Comparison of ENCODE assay signal across 7 mouse cellular contexts in the genomic region with DNA sequence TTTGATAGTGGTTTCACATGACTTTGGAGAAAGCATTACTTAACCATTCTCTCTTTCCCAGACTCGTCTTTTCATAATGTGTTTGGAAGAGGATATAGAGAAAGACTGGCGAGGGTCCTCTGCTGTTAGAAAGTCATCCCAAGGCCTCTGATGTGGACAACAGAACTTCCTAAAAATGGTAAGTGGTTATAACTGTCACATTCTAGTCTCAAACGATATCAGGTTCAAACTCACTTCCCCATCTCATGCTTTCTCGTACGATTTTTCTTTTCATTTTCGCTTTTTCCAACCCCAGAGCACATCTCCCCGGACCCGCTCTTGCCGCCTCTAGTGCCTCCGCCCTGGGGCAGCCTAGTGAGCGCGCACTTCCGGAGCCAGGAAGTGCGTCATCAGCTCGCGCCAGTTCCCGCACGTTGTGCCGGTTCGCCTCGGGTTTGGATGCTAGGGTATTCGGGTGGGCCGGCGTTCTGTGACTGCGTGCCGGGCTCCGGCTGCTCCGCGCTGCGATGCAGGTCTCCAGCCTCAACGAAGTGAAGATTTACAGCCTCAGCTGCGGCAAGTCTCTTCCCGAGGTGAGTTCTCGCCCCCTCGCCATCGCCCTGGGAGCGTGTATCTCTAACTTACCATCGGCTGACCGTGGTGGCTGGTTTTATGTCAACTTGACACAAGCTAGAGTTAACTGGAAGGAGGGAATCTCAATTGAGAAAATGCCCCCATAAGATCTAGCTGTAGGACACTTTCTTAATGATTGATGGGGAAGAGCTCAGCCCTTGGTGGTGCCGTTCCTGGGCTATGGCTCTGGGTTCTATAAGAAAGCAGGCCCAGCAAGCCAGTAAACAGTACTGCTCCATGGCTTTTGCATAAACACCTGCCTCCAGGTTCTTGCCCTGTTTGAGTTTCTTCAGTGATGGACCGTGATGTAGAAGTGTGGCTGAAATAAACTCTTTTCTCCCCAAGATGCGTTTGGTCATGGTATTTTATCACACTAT. TPM values are rescaled to one million over a fixed set of nuclear protein-coding genes. Genes with fewer than 3 reads are reported as not detected.
A peak's percentile ranks its signal among the peaks of the same experiment; 100 is the strongest.
DNase-seq lines count a peak whose midpoint lies in the region; ATAC-seq and TF ChIP-seq lines count a peak whose summit lies in the region.

Nol10 (plus strand) TSS at position 411 of the 989 bp plus-strand sequence.

- TF ChIP-seq CTCF in heart, adult 2 months (IDR thresholded peaks at IDR 0.05), result no peak

- H3K9me3 ChIP-seq in embryonic facial prominence, embryonic 12.5 days, result no peaks in the 10 kb centered on the region
- no peaks in the 10 kb centered on the region for H3K9me3 ChIP-seq in limb, embryonic 13.5 days
- H3K9me3 ChIP-seq in midbrain, embryonic 16.5 days (replicated peaks; ENCODE audit: control insufficient read depth, low read length, poor library complexity, severe bottlenecking), result no peaks in the 10 kb centered on the region

- under 1% methylated on average over 42 of the region's 42 CpGs for WGBS in embryonic facial prominence, embryonic 12.5 days
- 1% methylated on average over 42 of the region's 42 CpGs for WGBS in heart, adult 2 months
- under 1% methylated on average over 42 of the region's 42 CpGs for WGBS in limb, embryonic 13.5 days
- WGBS in midbrain, embryonic 16.5 days, result under 1% methylated on average over 42 of the region's 42 CpGs

- ATAC-seq in embryonic facial prominence, embryonic 12.5 days (ENCODE audit: insufficient number of reproducible peaks, insufficient read depth, low FRiP score, low TSS enrichment), result peak; percentile 93
- peak; percentile 96 for ATAC-seq in limb, embryonic 13.5 days (ENCODE audit: low FRiP score, low read depth)
- peak; percentile 97 for ATAC-seq in midbrain, embryonic 16.5 days

- intact Hi-C loops in heart, adult 2 months (cut with DNase I), result loop anchor here (5.0 kb wide), 1 partner anchor 81 kb away; the partner anchor contains the start of gene Pdia6

- H3K79me2 ChIP-seq in heart, adult 2 months (replicated peaks; ENCODE audit: control insufficient read depth, insufficient read depth, low read length), result no peaks in the 10 kb centered on the region; the same call in 1 of the 2 replicates

- peaks cover 8% of the 10 kb centered on the region for H3K4me1 ChIP-seq in embryonic facial prominence, embryonic 12.5 days
- peaks cover 2% of the 10 kb centered on the region for H3K4me1 ChIP-seq in heart, adult 2 months (ENCODE audit: control insufficient read depth, insufficient read depth, low read length)
- H3K4me1 ChIP-seq in limb, embryonic 13.5 days, result peaks cover 13% of the 10 kb centered on the region
- peaks cover 14% of the 10 kb centered on the region for H3K4me1 ChIP-seq in midbrain, embryonic 16.5 days (ENCODE audit: control insufficient read depth, insufficient read depth, low read length)

- H3K4me2 ChIP-seq in embryonic facial prominence, embryonic 12.5 days (replicated peaks), result peak within 1 kb of the TSS; percentile 67
- H3K4me2 ChIP-seq in limb, embryonic 13.5 days (replicated peaks), result peak within 1 kb of the TSS; percentile 88
- H3K4me2 ChIP-seq in midbrain, embryonic 16.5 days (ENCODE audit: low read length), result peak within 1 kb of the TSS; percentile 92

- peak; percentile 95 for TF ChIP-seq POLR2A in heart, adult 2 months (IDR thresholded peaks at IDR 0.05; ENCODE audit: insufficient read depth, low read depth, low read length)

- H3K27me3 ChIP-seq in embryonic facial prominence, embryonic 12.5 days, result no peaks in the 10 kb centered on the region
- no peaks in the 10 kb centered on the region for H3K27me3 ChIP-seq in heart, adult 2 months (ENCODE audit: control insufficient read depth, insufficient read depth, low read length)
- no peaks in the 10 kb centered on the region for H3K27me3 ChIP-seq in limb, embryonic 13.5 days
- no peaks in the 10 kb centered on the region for H3K27me3 ChIP-seq in midbrain, embryonic 16.5 days (ENCODE audit: control insufficient read depth, insufficient read depth, low read depth, low read length)

- peak; percentile 90 for DNase-seq in adrenal gland, postnatal 25 days
- DNase-seq in heart, adult 2 months, result peak; percentile 91 to 92
- peak; percentile 82 to 86 for DNase-seq in kidney, adult 8-10 months
- DNase-seq in spleen, postnatal 10 days (ENCODE audit: low spot score in 2 of 2), result peak; percentile 69 to 93

- peaks cover 12% of the 10 kb centered on the region for H3K36me3 ChIP-seq in embryonic facial prominence, embryonic 12.5 days
- no peaks in the 10 kb centered on the region; the same call in 1 of the 2 replicates for H3K36me3 ChIP-seq in heart, adult 2 months (ENCODE audit: control insufficient read depth, insufficient read depth, low read length)
- peaks cover 28% of the 10 kb centered on the region for H3K36me3 ChIP-seq in limb, embryonic 13.5 days
- H3K36me3 ChIP-seq in midbrain, embryonic 16.5 days (ENCODE audit: control insufficient read depth, insufficient read depth, low read length), result peaks cover 4% of the 10 kb centered on the region; the same call in 1 of the 2 replicates

- H3K27ac ChIP-seq in embryonic facial prominence, embryonic 12.5 days, result 0 out of 2 replicates have a peak within 1 kb of the TSS, but pooled peaks have one; percentile 3
- H3K27ac ChIP-seq in heart, adult 2 months, result peak within 1 kb of the TSS; percentile 71
- 0 out of 2 replicates have a peak within 1 kb of the TSS, but pooled peaks have one; percentile 33 for H3K27ac ChIP-seq in limb, embryonic 13.5 days
- peak within 1 kb of the TSS; percentile 70 for H3K27ac ChIP-seq in midbrain, embryonic 16.5 days (ENCODE audit: low read length)

- H3K4me3 ChIP-seq in embryonic facial prominence, embryonic 12.5 days, result peak within 1 kb of the TSS; percentile 83
- H3K4me3 ChIP-seq in heart, adult 2 months, result peak within 1 kb of the TSS; percentile 64
- H3K4me3 ChIP-seq in limb, embryonic 13.5 days, result peak within 1 kb of the TSS; percentile 84
- peak within 1 kb of the TSS; percentile 76 for H3K4me3 ChIP-seq in midbrain, embryonic 16.5 days (ENCODE audit: low read depth, low read length)

- peak; percentile 68; the same call in 1 of the 2 replicates for TF ChIP-seq EP300 in heart, adult 2 months (IDR thresholded peaks at IDR 0.05; ENCODE audit: insufficient read depth, low read depth, low read length)

- H3K9ac ChIP-seq in embryonic facial prominence, embryonic 12.5 days, result peak within 1 kb of the TSS; percentile 77
- peak within 1 kb of the TSS; percentile 64 for H3K9ac ChIP-seq in heart, adult 2 months (ENCODE audit: low read depth, low read length)
- peak within 1 kb of the TSS; percentile 79 for H3K9ac ChIP-seq in limb, embryonic 13.5 days
- H3K9ac ChIP-seq in midbrain, embryonic 16.5 days (ENCODE audit: low read depth, low read length), result peak within 1 kb of the TSS; percentile 75

RNA-seq across cellular contexts. Expression of gene Nol10, which starts in this region (rescaled TPM):
- 13.8 and 16.1 TPM in 2 replicates for total RNA-seq in adrenal gland, postnatal 25 days (2021)
- 30.2 and 35.4 TPM in 2 replicates for polyA plus RNA-seq in embryonic facial prominence, embryonic 12.5 days (2016; fragmentation: Nextera tagmentation; extraction: Ambion mirVana)
- total RNA-seq in heart, adult 2 months (2021), result 1 to 10 TPM; 8.0 to 8.1 TPM
- polyA plus RNA-seq in heart, adult 2 months (2012; rRNA removed), result 2.7 and 4.3 TPM in 2 replicates
- polyA plus RNA-seq in limb, embryonic 13.5 days (2015; fragmentation: Nextera tagmentation; extraction: Ambion mirVana), result 25.9 and 26.1 TPM in 2 replicates
- 21.7 and 22.3 TPM in 2 replicates for polyA plus RNA-seq in midbrain, embryonic 16.5 days (2015; fragmentation: Nextera tagmentation; extraction: Ambion mirVana)

Comparison
In these comparisons a context has a peak if more than half of its experiments do, and no peak if none do; other contexts are left out.
1. Peak in every context shown above with its lines: DNase-seq, ATAC-seq, H3K4me3 ChIP-seq and H3K27ac ChIP-seq.
2. H3K27ac ChIP-seq: peak in every context shown above with its lines; median percentile 71 in heart, adult 2 months; 70 in midbrain, embryonic 16.5 days; 33 in limb, embryonic 13.5 days; 3 in embryonic facial prominence, embryonic 12.5 days.